Mouse (Mus musculus): ENCODE measurements around the gene Gli2. TPM values are rescaled to one million over a fixed set of nuclear protein-coding genes. Genes with fewer than 3 reads are reported as not detected.

The Gli2 gene
- polyA plus RNA-seq (2016; fragmentation: Nextera tagmentation; extraction: Ambion mirVana): 14.8 and 15.4 TPM in 2 replicates

- Histone ChIP-seq H3K4me1 (peaks cover 44% of the 10 kb centered on the region), H3K27me3 (no peaks in the 10 kb centered on the region), H3K4me3 (peak within 1 kb of the TSS; percentile 69), H3K9ac (peak within 1 kb of the TSS; percentile 79), H3K36me3 (no peaks in the 10 kb centered on the region), H3K27ac (peak within 1 kb of the TSS; percentile 99), H3K9me3 (no peaks in the 10 kb centered on the region), H3K4me2 (replicated peaks) (peak within 1 kb of the TSS; percentile 77)
- under 1% methylated on average over 42 of the region's 42 CpGs for WGBS
- peak; percentile 89 for ATAC-seq (ENCODE audit: insufficient number of reproducible peaks, insufficient read depth, low FRiP score, low TSS enrichment)
These were observed at the start of gene Gli2 for GRCm38 (mm10) chr1:119053402-119053841. Gene Gli2, minus strand, starts transcription at chr1:119053619.

GRCm38 (mm10) chr1:119097921-119098521, 44.6 kb upstream of the Gli2 start:
- 45% methylated on average over 13 of the region's 13 CpGs for WGBS

GRCm38 (mm10) chr1:119093739-119094138, 40.3 kb upstream of the Gli2 start:
- 16% methylated on average over 8 of the region's 8 CpGs for WGBS
- Histone ChIP-seq H3K36me3 (no peaks in the 10 kb centered on the region), H3K9ac (no peak overlapping the region), H3K27me3 (0 out of 2 replicates have a peak, but pooled peaks cover 3% of the 10 kb centered on the region), H3K9me3 (no peaks in the 10 kb centered on the region), H3K4me3 (no peak overlapping the region), H3K4me1 (no peaks in the 10 kb centered on the region), H3K27ac (no peak overlapping the region), H3K4me2 (replicated peaks) (no peak overlapping the region)
- ATAC-seq (ENCODE audit: insufficient number of reproducible peaks, insufficient read depth, low FRiP score, low TSS enrichment): no peak

More at GRCm38 (mm10) chr1:119097921-119098521, 44.6 kb upstream of the Gli2 start:
- no peak overlapping the region for H3K4me3 ChIP-seq
- H3K27me3 ChIP-seq: 0 out of 2 replicates have a peak, but pooled peaks cover 3% of the 10 kb centered on the region
- no peak overlapping the region for H3K27ac ChIP-seq
- H3K36me3 ChIP-seq: no peaks in the 10 kb centered on the region
- no peak overlapping the region for H3K4me2 ChIP-seq (replicated peaks)
- H3K4me1 ChIP-seq: no peaks in the 10 kb centered on the region
- no peak for ATAC-seq (ENCODE audit: insufficient number of reproducible peaks, insufficient read depth, low FRiP score, low TSS enrichment)
- H3K9ac ChIP-seq: no peak overlapping the region
- no peaks in the 10 kb centered on the region for H3K9me3 ChIP-seq

- Histone ChIP-seq H3K9ac (no peak overlapping the region), H3K4me2 (replicated peaks) (no peak overlapping the region), H3K4me3 (no peak overlapping the region), H3K4me1 (no peaks in the 10 kb centered on the region), H3K27me3 (no peaks in the 10 kb centered on the region), H3K36me3 (no peaks in the 10 kb centered on the region), H3K9me3 (no peaks in the 10 kb centered on the region), H3K27ac (no peak overlapping the region)
- WGBS: 74% methylated on average over 18 of the region's 18 CpGs
- ATAC-seq (ENCODE audit: insufficient number of reproducible peaks, insufficient read depth, low FRiP score, low TSS enrichment): no peak
These were observed 36.6 kb upstream of the Gli2 start for GRCm38 (mm10) chr1:119089887-119090620.

GRCm38 (mm10) chr1:119087539-119087938, 34.1 kb upstream of the Gli2 start:
- H3K9me3 ChIP-seq: no peaks in the 10 kb centered on the region
- H3K27ac ChIP-seq: no peak overlapping the region
- no peaks in the 10 kb centered on the region for H3K36me3 ChIP-seq
- no peak; the same call in 1 of the 2 replicates for ATAC-seq (ENCODE audit: insufficient number of reproducible peaks, insufficient read depth, low FRiP score, low TSS enrichment)
- no peak overlapping the region for H3K9ac ChIP-seq
- 6% methylated on average over 3 of the region's 3 CpGs for WGBS
- no peak overlapping the region for H3K4me2 ChIP-seq (replicated peaks)
- no peak overlapping the region for H3K4me3 ChIP-seq
- H3K4me1 ChIP-seq: 0 out of 2 replicates have a peak, but pooled peaks cover 3% of the 10 kb centered on the region
- no peaks in the 10 kb centered on the region for H3K27me3 ChIP-seq

GRCm38 (mm10) chr1:119085771-119086170, 32.4 kb upstream of the Gli2 start:
- no peaks in the 10 kb centered on the region for H3K36me3 ChIP-seq
- H3K27me3 ChIP-seq: no peaks in the 10 kb centered on the region
- H3K4me1 ChIP-seq: 0 out of 2 replicates have a peak, but pooled peaks cover 3% of the 10 kb centered on the region
- H3K4me2 ChIP-seq (replicated peaks): no peak overlapping the region
- 64% methylated on average over 10 of the region's 10 CpGs for WGBS
- no peak overlapping the region for H3K9ac ChIP-seq
- H3K27ac ChIP-seq: no peak overlapping the region
- H3K4me3 ChIP-seq: no peak overlapping the region
- H3K9me3 ChIP-seq: no peaks in the 10 kb centered on the region
- no peak for ATAC-seq (ENCODE audit: insufficient number of reproducible peaks, insufficient read depth, low FRiP score, low TSS enrichment)

- Histone ChIP-seq H3K9me3 (no peaks in the 10 kb centered on the region), H3K4me3 (no peak overlapping the region), H3K4me1 (0 out of 2 replicates have a peak, but pooled peaks cover 3% of the 10 kb centered on the region), H3K36me3 (no peaks in the 10 kb centered on the region), H3K4me2 (replicated peaks) (peak overlapping the region; percentile 7; the same call in 1 of the 2 replicates), H3K9ac (no peak overlapping the region), H3K27ac (no peak overlapping the region), H3K27me3 (no peaks in the 10 kb centered on the region)
- WGBS: 17% methylated on average over 10 of the region's 10 CpGs
- peak; percentile 43; the same call in 1 of the 2 replicates for ATAC-seq (ENCODE audit: insufficient number of reproducible peaks, insufficient read depth, low FRiP score, low TSS enrichment)
These were observed 30.1 kb upstream of the Gli2 start for GRCm38 (mm10) chr1:119083468-119083921.

GRCm38 (mm10) chr1:119082231-119082991, 29.0 kb upstream of the Gli2 start:
- Histone ChIP-seq H3K9me3 (no peaks in the 10 kb centered on the region), H3K4me2 (replicated peaks) (no peak overlapping the region), H3K4me3 (no peak overlapping the region), H3K27me3 (peaks cover 4% of the 10 kb centered on the region), H3K4me1 (0 out of 2 replicates have a peak, but pooled peaks cover 3% of the 10 kb centered on the region), H3K27ac (no peak overlapping the region), H3K9ac (no peak overlapping the region), H3K36me3 (no peaks in the 10 kb centered on the region)
- WGBS: 35% methylated on average over 12 of the region's 12 CpGs
- no peak for ATAC-seq (ENCODE audit: insufficient number of reproducible peaks, insufficient read depth, low FRiP score, low TSS enrichment)

GRCm38 (mm10) chr1:119077933-119078332, 24.5 kb upstream of the Gli2 start:
- Histone ChIP-seq H3K9me3 (no peaks in the 10 kb centered on the region), H3K4me1 (no peaks in the 10 kb centered on the region), H3K36me3 (no peaks in the 10 kb centered on the region), H3K4me2 (replicated peaks) (no peak overlapping the region), H3K9ac (no peak overlapping the region), H3K27ac (no peak overlapping the region), H3K4me3 (no peak overlapping the region), H3K27me3 (peaks cover 4% of the 10 kb centered on the region)
- WGBS: 83% methylated on average over 7 of the region's 7 CpGs
- ATAC-seq (ENCODE audit: insufficient number of reproducible peaks, insufficient read depth, low FRiP score, low TSS enrichment): 0 out of 2 replicates have a peak, but pooled peaks have one; percentile 31

GRCm38 (mm10) chr1:119076333-119076732, 22.9 kb upstream of the Gli2 start:
- H3K36me3 ChIP-seq: no peaks in the 10 kb centered on the region
- H3K9ac ChIP-seq: no peak overlapping the region
- H3K27me3 ChIP-seq: peaks cover 4% of the 10 kb centered on the region
- no peak for ATAC-seq (ENCODE audit: insufficient number of reproducible peaks, insufficient read depth, low FRiP score, low TSS enrichment)
- no peak overlapping the region for H3K27ac ChIP-seq
- H3K4me2 ChIP-seq (replicated peaks): no peak overlapping the region
- no peak overlapping the region for H3K4me3 ChIP-seq
- H3K9me3 ChIP-seq: no peaks in the 10 kb centered on the region
- no peaks in the 10 kb centered on the region for H3K4me1 ChIP-seq
- WGBS: 77% methylated on average over 4 of the region's 4 CpGs

- Histone ChIP-seq H3K4me1 (no peaks in the 10 kb centered on the region), H3K9ac (no peak overlapping the region), H3K27ac (no peak overlapping the region), H3K36me3 (no peaks in the 10 kb centered on the region), H3K4me3 (no peak overlapping the region), H3K9me3 (no peaks in the 10 kb centered on the region), H3K4me2 (replicated peaks) (no peak overlapping the region), H3K27me3 (peaks cover 4% of the 10 kb centered on the region)
- WGBS: 40% methylated on average over 2 of the region's 3 CpGs
- ATAC-seq (ENCODE audit: insufficient number of reproducible peaks, insufficient read depth, low FRiP score, low TSS enrichment): no peak
These were observed 22.5 kb upstream of the Gli2 start for GRCm38 (mm10) chr1:119075916-119076315.

Data from embryonic facial prominence, embryonic 12.5 days (tissue).